Mouse (Mus musculus): ENCODE results near the gene Slc12a3.
A peak's percentile ranks its signal among the peaks of the same experiment; 100 is the strongest.

Slc12a3 gene

GRCm38 (mm10) chr8:94333345-94333744 is 4.3 kb downstream of the Slc12a3 start:
- no peak for DNase-seq (ENCODE audit: low spot score in 2 of 2)

- DNase-seq (ENCODE audit: low spot score in 2 of 2) = no peak
Observed at GRCm38 (mm10) chr8:94337559-94337958, 8.6 kb downstream of the Slc12a3 start.

GRCm38 (mm10) chr8:94340796-94341195 is 11.8 kb downstream of the Slc12a3 start:
- peak in 1 of 2 experiments; percentile 41 for DNase-seq (ENCODE audit: low spot score in 2 of 2)

- no peak for DNase-seq (ENCODE audit: low spot score in 2 of 2)
Observed at GRCm38 (mm10) chr8:94342691-94343090, 13.7 kb downstream of the Slc12a3 start.

- DNase-seq (ENCODE audit: low spot score in 2 of 2) = peak; percentile 76 to 82
Observed at GRCm38 (mm10) chr8:94343290-94343689, 14.3 kb downstream of the Slc12a3 start.

- DNase-seq (ENCODE audit: low spot score in 2 of 2) = no peak
Observed at GRCm38 (mm10) chr8:94343778-94344320, 14.8 kb downstream of the Slc12a3 start.

- DNase-seq (ENCODE audit: low spot score in 2 of 2) = no peak
Observed at GRCm38 (mm10) chr8:94345657-94346056, 16.7 kb downstream of the Slc12a3 start.

- DNase-seq (ENCODE audit: low spot score in 2 of 2) = no peak
Observed at GRCm38 (mm10) chr8:94346264-94346663, 17.3 kb downstream of the Slc12a3 start.

- DNase-seq (ENCODE audit: low spot score in 2 of 2) = no peak
Observed at GRCm38 (mm10) chr8:94348425-94348824, 19.4 kb downstream of the Slc12a3 start.

GRCm38 (mm10) chr8:94354069-94354531 is 25.1 kb downstream of the Slc12a3 start:
- DNase-seq (ENCODE audit: low spot score in 2 of 2) = peak in 1 of 2 experiments; percentile 63

- DNase-seq (ENCODE audit: low spot score in 2 of 2) = peak; percentile 78
Observed at GRCm38 (mm10) chr8:94354571-94354970, 25.6 kb downstream of the Slc12a3 start.

- DNase-seq (ENCODE audit: low spot score in 2 of 2) = no peak
Observed at GRCm38 (mm10) chr8:94357220-94357619, 28.2 kb downstream of the Slc12a3 start.

- DNase-seq (ENCODE audit: low spot score in 2 of 2) = no peak
Observed at GRCm38 (mm10) chr8:94358541-94358940, 29.5 kb downstream of the Slc12a3 start.

- DNase-seq (ENCODE audit: low spot score in 2 of 2) = no peak
Observed at GRCm38 (mm10) chr8:94361774-94362431, 32.9 kb downstream of the Slc12a3 start.

GRCm38 (mm10) chr8:94362607-94363239 is 33.7 kb downstream of the Slc12a3 start:
- no peak for DNase-seq (ENCODE audit: low spot score in 2 of 2)

- peak; percentile 95 for DNase-seq (ENCODE audit: low spot score in 2 of 2)
Observed at GRCm38 (mm10) chr8:94363288-94363688, 34.3 kb downstream of the Slc12a3 start.

GRCm38 (mm10) chr8:94363906-94364305 is 34.9 kb downstream of the Slc12a3 start:
- no peak for DNase-seq (ENCODE audit: low spot score in 2 of 2)

- no peak for DNase-seq (ENCODE audit: low spot score in 2 of 2)
Observed at GRCm38 (mm10) chr8:94364686-94365312, 35.8 kb downstream of the Slc12a3 start.

GRCm38 (mm10) chr8:94365410-94365981 is 36.5 kb downstream of the Slc12a3 start:
- peak; percentile 90 for DNase-seq (ENCODE audit: low spot score in 2 of 2)

GRCm38 (mm10) chr8:94370839-94371238 is 41.8 kb downstream of the Slc12a3 start:
- DNase-seq (ENCODE audit: low spot score in 2 of 2) = no peak

GRCm38 (mm10) chr8:94372955-94373599 is 44.1 kb downstream of the Slc12a3 start:
- DNase-seq (ENCODE audit: low spot score in 2 of 2) = no peak

- DNase-seq (ENCODE audit: low spot score in 2 of 2) = peak; percentile 70
Observed at GRCm38 (mm10) chr8:94375551-94375991, 46.6 kb downstream of the Slc12a3 start.

Measured in spleen, postnatal 36 days (tissue).